ENCODE assay signal across 25 mouse cellular contexts in genomic region chr6:123819951-123820350, GRCm38 (mm10). TPM values are rescaled to one million over a fixed set of nuclear protein-coding genes. Genes with fewer than 3 reads are reported as not detected.
A peak's percentile ranks its signal among the peaks of the same experiment; 100 is the strongest.
DNase-seq lines count a peak whose midpoint lies in the region; ATAC-seq and TF ChIP-seq lines count a peak whose summit lies in the region.
"Had no signal": no experiment of that assay in that cellular context is flagged by ENCODE, and none has a peak within 500 bp of the region (broad histone marks: within the 10 kb centered on the region; RNA-seq: fewer than 3 reads in every experiment).

No protein-coding gene starts in this region.

- H3K4me1 ChIP-seq in heart, adult 2 months (ENCODE audit: control insufficient read depth, insufficient read depth, low read length), result no peaks in the 10 kb centered on the region
- H3K4me1 ChIP-seq in forebrain, embryonic 15.5 days, result no peaks in the 10 kb centered on the region
- H3K4me1 ChIP-seq: embryonic facial prominence, embryonic 10.5 days; embryonic facial prominence, embryonic 12.5 days; forebrain, embryonic 13.5 days had no signal

- intact Hi-C loops in heart, adult 2 months (cut with DNase I), result no loop called here
- intact Hi-C loops in left cerebral cortex, postnatal 36 days (cut with DNase I), result no loop called here

- H3K4me2 ChIP-seq in forebrain, embryonic 15.5 days (replicated peaks), result no peak overlapping the region
- H3K4me2 ChIP-seq: embryonic facial prominence, embryonic 12.5 days; forebrain, embryonic 13.5 days had no signal

- H3K9me3 ChIP-seq in forebrain, embryonic 15.5 days, result no peaks in the 10 kb centered on the region

- DNase-seq in heart, adult 11 months, result peak; percentile 51
- no peak for DNase-seq in heart, adult 2 months
- peak; percentile 62 for DNase-seq in MEL-GATA-1-ER (ENCODE audit: extremely low read depth, low read depth)
- no peak for DNase-seq in left cerebral cortex, postnatal 36 days (ENCODE audit: low spot score in 2 of 2)
- DNase-seq: adrenal gland, adult 8-10 months; adrenal gland, postnatal 14 days; adrenal gland, postnatal 36 days; cerebellum, adult 11-12 months; cerebellum, adult 2 months; cerebellum, adult 9-10 months; cerebellum, postnatal 10 days; cerebellum, postnatal 25 days had no signal

- no peaks in the 10 kb centered on the region for H3K36me3 ChIP-seq in heart, adult 2 months (ENCODE audit: control insufficient read depth, insufficient read depth, low read length)
- no peaks in the 10 kb centered on the region for H3K36me3 ChIP-seq in forebrain, embryonic 15.5 days
- H3K36me3 ChIP-seq: embryonic facial prominence, embryonic 10.5 days; embryonic facial prominence, embryonic 12.5 days had no signal

- no peak for TF ChIP-seq EP300 in heart, adult 2 months (IDR thresholded peaks at IDR 0.05; ENCODE audit: insufficient read depth, low read depth, low read length)

- no peaks in the 10 kb centered on the region for H3K27me3 ChIP-seq in heart, adult 2 months (ENCODE audit: control insufficient read depth, insufficient read depth, low read length)
- H3K27me3 ChIP-seq in forebrain, embryonic 15.5 days, result no peaks in the 10 kb centered on the region
- H3K27me3 ChIP-seq: embryonic facial prominence, embryonic 12.5 days; forebrain, embryonic 13.5 days had no signal

- H3K27ac ChIP-seq in heart, adult 2 months, result no peak overlapping the region
- H3K27ac ChIP-seq in forebrain, embryonic 15.5 days (replicated peaks), result no peak overlapping the region
- H3K27ac ChIP-seq: embryonic facial prominence, embryonic 10.5 days; embryonic facial prominence, embryonic 12.5 days; forebrain, embryonic 13.5 days had no signal

- TF ChIP-seq POLR2A in heart, adult 2 months (IDR thresholded peaks at IDR 0.05; ENCODE audit: insufficient read depth, low read depth, low read length), result no peak

- WGBS in heart, adult 2 months, result 66% methylated on average over 8 of the region's 8 CpGs
- 84% methylated on average over 8 of the region's 8 CpGs for WGBS in forebrain, embryonic 15.5 days

- ATAC-seq in megakaryocyte progenitor cell, adult 5-6 weeks (replicated peaks; ENCODE audit: poor library complexity), result 0 out of 2 replicates have a peak, but pooled peaks have one; percentile 17
- no peak for ATAC-seq in forebrain, embryonic 15.5 days (replicated peaks)
- ATAC-seq: activated CD4-positive, CD25-positive, alpha-beta regulatory T cell, adult 4 months; forebrain, embryonic 13.5 days; forebrain, embryonic 16.5 days had no signal

- H3K4me3 ChIP-seq in heart, adult 2 months, result no peak overlapping the region
- no peak overlapping the region for H3K4me3 ChIP-seq in forebrain, embryonic 15.5 days
- H3K4me3 ChIP-seq: embryonic facial prominence, embryonic 10.5 days; embryonic facial prominence, embryonic 12.5 days; forebrain, embryonic 13.5 days had no signal

- H3K79me2 ChIP-seq in heart, adult 2 months (replicated peaks; ENCODE audit: control insufficient read depth, insufficient read depth, low read length), result no peaks in the 10 kb centered on the region

- no peak for TF ChIP-seq CTCF in heart, adult 2 months (IDR thresholded peaks at IDR 0.05)

- no peak overlapping the region for H3K9ac ChIP-seq in heart, adult 2 months (ENCODE audit: low read depth, low read length)
- H3K9ac ChIP-seq in forebrain, embryonic 15.5 days (replicated peaks), result no peak overlapping the region
- H3K9ac ChIP-seq: embryonic facial prominence, embryonic 12.5 days; forebrain, embryonic 13.5 days had no signal

RNA-seq across cellular contexts. Expression of gene Vmn2r25, which starts 33.3 kb away (rescaled TPM):
- not detected for total RNA-seq in heart, adult 2 months (2021)
- not detected in 2 replicates for polyA plus RNA-seq in heart, adult 2 months (2012; rRNA removed)
- not detected in 2 replicates for total RNA-seq in megakaryocyte progenitor cell, adult 5-6 weeks (2015)
- not detected in 2 replicates for total RNA-seq in megakaryocyte progenitor cell, adult 5-6 weeks (2017)
- total RNA-seq in left cerebral cortex, postnatal 36 days (2021), result not detected
- polyA plus RNA-seq in forebrain, embryonic 15.5 days (2015; fragmentation: Nextera tagmentation; extraction: Ambion mirVana), result not detected in 2 replicates
- total RNA-seq: adrenal gland, adult 18-20 months; adrenal gland, adult 8-10 months; adrenal gland, postnatal 14 days; adrenal gland, postnatal 36 days; ES-E14 had no signal
- polyA plus RNA-seq: activated CD4-positive, CD25-positive, alpha-beta regulatory T cell, adult 4 months; C2C12; cerebellum, adult 2 months; cortical plate, adult 2 months; embryonic facial prominence, embryonic 10.5 days; embryonic facial prominence, embryonic 12.5 days; embryonic facial prominence, embryonic 14.5 days; forebrain, embryonic 11.5 days; forebrain, embryonic 13.5 days; forebrain, embryonic 16.5 days had no signal

RNA-seq across cellular contexts. Expression of gene Vmn2r24, which starts 41.3 kb away (rescaled TPM):
- total RNA-seq in heart, adult 2 months (2021), result not detected
- not detected in 2 replicates for polyA plus RNA-seq in heart, adult 2 months (2012; rRNA removed)
- total RNA-seq in megakaryocyte progenitor cell, adult 5-6 weeks (2015), result not detected in 2 replicates
- not detected in 2 replicates for total RNA-seq in megakaryocyte progenitor cell, adult 5-6 weeks (2017)
- total RNA-seq in left cerebral cortex, postnatal 36 days (2021), result under 1 TPM in 1 of 2 experiments, not detected in 1; 0.05 TPM
- polyA plus RNA-seq in forebrain, embryonic 15.5 days (2015; fragmentation: Nextera tagmentation; extraction: Ambion mirVana), result not detected in 2 replicates
- total RNA-seq: adrenal gland, postnatal 14 days; adrenal gland, postnatal 36 days; ES-E14 had no signal
- polyA plus RNA-seq: cerebellum, adult 2 months; cortical plate, adult 2 months; embryonic facial prominence, embryonic 10.5 days; embryonic facial prominence, embryonic 12.5 days; embryonic facial prominence, embryonic 14.5 days; forebrain, embryonic 11.5 days; forebrain, embryonic 13.5 days; forebrain, embryonic 16.5 days had no signal

Comparison
In these comparisons a context has a peak if more than half of its experiments do, and no peak if none do; other contexts are left out.
1. DNase-seq: peak in heart, adult 11 months (single experiment) and MEL-GATA-1-ER (single experiment); none in heart, adult 2 months (0 of 2) and left cerebral cortex, postnatal 36 days (0 of 2).